Mouse (Mus musculus) hindbrain, embryonic 16.5 days (tissue): ENCODE results near the gene Rasd1. TPM values are rescaled to one million over a fixed set of nuclear protein-coding genes. Genes with fewer than 3 reads are reported as not detected.

ENCODE experiments used
- ATAC-seq: fragments of 200-750 bp; cut with Nextera tagmentation; 2 replicates; pipeline ENCODE4 v1.8.0; 2017; ENCODE audit warnings: moderate TSS enrichment, moderate library complexity
- H3K27ac ChIP-seq: fragments of 300-500 bp; sonication (generic); 2 replicates; pipeline ENCODE4 v1.5.1; 2014; ENCODE audit warnings: low read depth, mild to moderate bottlenecking, control low read depth, low read length, moderate library complexity
- H3K27me3 ChIP-seq: fragments of 300-500 bp; sonication (generic); replicated peaks from 2 replicates; pipeline ENCODE4 v1.6.1; 2014; ENCODE audit warnings: low read length; ENCODE audit not compliant: control insufficient read depth, insufficient read depth
- H3K36me3 ChIP-seq: fragments of 300-500 bp; sonication (generic); 2 replicates; pipeline ENCODE4 v1.6.1; 2014; ENCODE audit warnings: mild to moderate bottlenecking, low read length, moderate library complexity, mixed read lengths; ENCODE audit not compliant: control insufficient read depth, insufficient read depth
- H3K4me1 ChIP-seq: fragments of 300-500 bp; sonication (generic); 2 replicates; pipeline ENCODE4 v1.6.1; 2014; ENCODE audit warnings: low read depth, low read length; ENCODE audit not compliant: control insufficient read depth, insufficient read depth
- H3K4me2 ChIP-seq: fragments of 300-500 bp; sonication (generic); 2 replicates; pipeline ENCODE4 v1.6.1; 2014; ENCODE audit warnings: mild to moderate bottlenecking, low read length, control low read depth, moderate library complexity
- H3K4me3 ChIP-seq: fragments of 300-500 bp; sonication (generic); 2 replicates; pipeline ENCODE4 v1.5.1; 2014; ENCODE audit warnings: mild to moderate bottlenecking, low read length, control low read depth, moderate library complexity
- H3K9ac ChIP-seq: fragments of 300-500 bp; sonication (generic); 2 replicates; pipeline ENCODE4 v1.6.1; 2014; ENCODE audit warnings: low read depth, mild to moderate bottlenecking, control low read depth, low read length, moderate library complexity
- H3K9me3 ChIP-seq: fragments of 300-500 bp; sonication (generic); 2 replicates; pipeline ENCODE4 v1.6.1; 2014; ENCODE audit warnings: mild to moderate bottlenecking, low read length, moderate library complexity; ENCODE audit not compliant: control insufficient read depth
- WGBS: fragments of 180-500 bp; shearing (Covaris S2); extraction: QIAGEN DNeasy Blood & Tissue Kit; methylation state at CpG from one replicate; pipeline ENCODE4 v1.1.7; 2014; 5-methylcytosine and 5-hydroxymethylcytosine counted together
- polyA plus RNA-seq: library from polyadenylated mRNA; unstranded; fragments of >200 nt; fragmentation: Nextera tagmentation; extraction: Ambion mirVana; gene quantifications from 2 replicates; pipeline ENCODE4 v1.2.1, GENCODE M21; 2015

The Rasd1 gene
- polyA plus RNA-seq, 1 experiment from 2014 or later = 1.4 TPM

DNA sequence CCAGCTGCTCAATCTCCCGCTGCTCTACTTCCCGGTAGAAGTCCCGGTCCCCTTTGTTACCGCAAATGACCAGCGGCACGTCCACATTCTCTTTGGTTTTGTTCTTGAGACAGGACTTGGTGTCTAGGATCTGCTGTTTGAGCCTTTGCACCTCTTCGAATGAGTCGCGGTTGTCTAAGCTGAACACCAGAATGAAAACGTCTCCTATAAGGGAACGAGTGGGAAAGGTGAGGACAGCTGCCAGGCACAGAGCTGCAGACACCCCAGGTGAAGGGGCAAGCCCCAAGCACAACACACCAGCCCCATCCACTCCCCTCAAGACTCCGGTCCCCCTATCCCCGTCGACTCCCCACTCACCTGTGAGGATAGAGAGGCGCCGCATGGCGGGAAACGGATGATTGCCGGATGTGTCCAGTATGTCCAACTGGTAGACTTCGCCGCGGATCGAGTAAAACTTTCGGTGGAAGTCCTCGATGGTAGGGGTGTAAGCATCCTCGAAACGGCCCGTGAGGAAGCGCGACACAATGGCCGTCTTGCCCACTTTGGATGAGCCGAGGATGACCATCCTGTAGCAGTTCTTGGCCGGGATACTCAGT lies 483 bp downstream of the Rasd1 start:
- Histone ChIP-seq H3K27me3 (peaks cover 7% of the 10 kb centered on the region), H3K9ac (peak overlapping the region; percentile 55), H3K27ac (no peak overlapping the region), H3K4me1 (peaks cover 22% of the 10 kb centered on the region), H3K4me2 (peak overlapping the region; percentile 83), H3K36me3 (peaks cover 7% of the 10 kb centered on the region; the same call in 1 of the 2 replicates), H3K9me3 (no peaks in the 10 kb centered on the region), H3K4me3 (peak overlapping the region; percentile 41)
- 0 out of 2 replicates have a peak, but pooled peaks have one; percentile 21 for ATAC-seq
- 3% methylated on average over 33 of the region's 33 CpGs for WGBS

DNA sequence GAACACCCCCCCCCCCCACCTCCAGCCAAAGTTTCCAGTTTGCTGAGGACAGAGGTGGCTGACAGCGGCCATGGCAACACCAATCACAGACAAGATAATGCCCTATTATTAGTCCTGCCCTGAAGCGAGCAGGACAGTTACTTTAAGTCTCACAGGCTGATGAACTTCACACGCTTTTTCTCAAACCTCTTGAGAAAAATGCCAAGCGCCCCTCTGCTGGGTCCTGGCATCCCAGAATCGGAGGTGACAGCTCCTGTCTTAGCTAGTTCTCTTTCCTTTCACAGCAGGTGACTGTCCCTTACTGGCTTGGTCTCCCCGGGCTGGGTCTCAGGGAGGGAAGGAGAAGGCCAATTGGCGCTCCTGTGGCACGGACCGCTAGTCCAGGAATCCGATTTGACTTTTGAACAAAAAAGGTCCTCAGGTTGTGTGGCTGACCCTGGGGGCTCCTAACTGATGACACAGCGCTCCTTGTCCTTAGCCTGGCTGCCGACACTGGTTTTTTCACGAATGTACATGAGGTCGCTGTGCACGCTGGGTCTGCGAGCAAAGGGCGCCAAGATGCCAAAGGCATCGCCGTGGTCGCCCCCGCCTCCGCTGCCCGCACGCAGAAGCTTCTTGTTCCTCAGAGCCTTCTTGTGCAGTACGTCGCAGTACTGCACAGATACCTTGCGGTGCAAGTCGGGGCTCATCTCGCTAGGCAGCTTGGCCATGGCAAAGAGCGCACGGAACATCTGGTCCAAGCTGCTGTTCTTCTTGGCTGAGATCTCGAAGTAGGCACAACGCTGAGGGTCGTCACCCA lies 1.2 kb downstream of the Rasd1 start:
- peak overlapping the region; percentile 50 for H3K9ac ChIP-seq
- H3K27ac ChIP-seq = no peak overlapping the region
- 6% methylated on average over 33 of the region's 34 CpGs for WGBS
- peaks cover 7% of the 10 kb centered on the region for H3K27me3 ChIP-seq
- H3K4me2 ChIP-seq = peak overlapping the region; percentile 83
- H3K9me3 ChIP-seq = no peaks in the 10 kb centered on the region
- ATAC-seq = 0 out of 2 replicates have a peak, but pooled peaks have one; percentile 17
- H3K4me3 ChIP-seq = peak overlapping the region; percentile 41
- H3K36me3 ChIP-seq = peaks cover 7% of the 10 kb centered on the region; the same call in 1 of the 2 replicates
- peaks cover 22% of the 10 kb centered on the region for H3K4me1 ChIP-seq

DNA sequence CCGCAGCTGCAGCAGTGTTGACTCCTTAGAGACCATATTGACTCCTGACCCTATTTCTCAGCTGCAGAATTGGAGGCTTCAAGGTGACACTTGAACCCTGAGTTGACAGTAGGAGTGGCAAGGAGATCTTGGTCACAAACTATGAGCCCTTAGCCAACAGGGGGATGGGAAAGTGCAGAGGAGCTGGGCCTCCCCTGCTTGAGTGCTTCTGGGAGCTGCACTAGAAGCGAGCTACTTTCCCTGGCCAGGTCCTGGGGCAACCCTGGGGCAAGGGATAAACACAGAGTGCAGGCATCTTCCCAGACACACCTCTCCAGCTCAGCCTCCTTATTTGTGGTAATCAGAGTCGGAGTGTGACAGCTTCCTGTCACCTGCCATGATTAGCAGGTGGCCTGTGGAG lies 2.2 kb downstream of the Rasd1 start:
- Histone ChIP-seq H3K4me3 (no peak overlapping the region), H3K27ac (no peak overlapping the region), H3K36me3 (peaks cover 7% of the 10 kb centered on the region; the same call in 1 of the 2 replicates), H3K9me3 (no peaks in the 10 kb centered on the region), H3K9ac (no peak overlapping the region), H3K4me1 (peaks cover 22% of the 10 kb centered on the region), H3K27me3 (peaks cover 7% of the 10 kb centered on the region), H3K4me2 (no peak overlapping the region)
- 79% methylated on average over 3 of the region's 3 CpGs for WGBS
- no peak for ATAC-seq

DNA sequence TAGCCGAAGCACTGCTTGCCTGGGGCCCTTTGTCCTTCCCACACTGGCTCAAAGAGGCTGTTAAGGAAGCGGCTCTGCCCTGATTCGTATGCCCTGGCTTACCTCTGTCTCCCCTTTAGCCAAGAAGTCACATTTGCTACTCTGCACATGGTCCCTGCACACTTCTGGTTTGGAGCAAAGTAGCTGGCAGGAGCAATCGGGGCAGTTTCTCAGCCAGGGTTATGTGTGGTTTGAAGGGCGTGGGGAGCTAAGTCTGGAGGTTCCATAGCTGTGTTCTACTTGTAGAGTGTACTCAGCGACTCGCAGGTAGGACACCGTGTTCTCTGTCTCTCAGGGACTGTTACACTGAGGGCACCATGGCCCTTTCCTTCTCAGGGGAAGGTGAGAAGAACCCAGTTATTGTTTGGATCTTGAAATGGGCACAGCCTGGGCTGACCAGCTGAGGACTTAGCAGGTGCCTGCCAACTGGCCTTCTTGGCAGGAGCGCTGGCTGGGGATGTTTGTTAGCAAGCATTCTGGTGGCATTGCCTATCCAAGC lies 3.3 kb downstream of the Rasd1 start:
- Histone ChIP-seq H3K27me3 (peaks cover 7% of the 10 kb centered on the region), H3K9me3 (no peaks in the 10 kb centered on the region), H3K4me3 (no peak overlapping the region), H3K36me3 (peaks cover 7% of the 10 kb centered on the region; the same call in 1 of the 2 replicates), H3K27ac (no peak overlapping the region), H3K9ac (no peak overlapping the region), H3K4me2 (no peak overlapping the region), H3K4me1 (peaks cover 22% of the 10 kb centered on the region)
- no peak for ATAC-seq
- 83% methylated on average over 9 of the region's 9 CpGs for WGBS

DNA sequence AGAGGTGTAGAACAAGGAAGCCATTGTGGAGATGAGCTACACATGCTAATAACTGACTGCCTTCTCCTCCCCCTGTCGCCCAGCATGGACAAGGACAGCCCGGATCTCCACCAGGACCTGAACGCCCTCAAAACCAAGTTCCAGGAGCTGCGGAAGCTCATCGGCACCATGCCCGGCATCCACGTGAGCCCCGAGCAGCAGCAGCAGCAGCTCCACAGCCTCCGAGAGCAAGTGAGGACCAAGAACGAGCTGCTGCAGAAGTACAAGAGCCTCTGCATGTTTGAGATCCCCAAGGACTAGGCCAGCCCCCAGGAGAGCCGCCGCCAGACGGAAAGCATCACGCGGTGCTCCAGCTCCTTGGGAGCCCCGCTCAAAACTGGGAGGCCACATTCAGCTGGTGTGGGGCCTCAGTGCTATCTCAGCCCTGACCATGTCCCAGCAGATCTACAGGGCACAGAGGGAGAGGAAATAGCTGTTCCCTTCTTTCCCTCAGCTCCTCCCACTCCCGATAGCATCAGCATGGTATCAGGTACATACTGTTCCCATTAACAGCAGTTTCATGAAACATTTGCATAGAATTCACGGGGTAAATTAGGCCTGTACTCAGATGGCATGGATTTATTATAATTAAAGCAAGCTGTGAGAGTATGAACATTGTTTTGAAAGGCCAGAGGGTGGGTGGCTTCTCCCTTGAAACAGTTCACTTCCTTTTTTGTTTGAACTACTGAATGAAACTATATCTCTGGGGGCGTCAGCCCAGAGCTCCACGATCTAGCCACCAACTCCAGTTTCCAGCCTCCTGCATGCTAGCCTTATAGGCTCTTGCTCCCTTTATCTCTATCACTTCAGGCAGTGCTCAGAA lies 4.0 kb downstream of the Rasd1 start:
- H3K27ac ChIP-seq = no peak overlapping the region
- no peaks in the 10 kb centered on the region for H3K9me3 ChIP-seq
- H3K9ac ChIP-seq = no peak overlapping the region
- H3K4me1 ChIP-seq = peaks cover 22% of the 10 kb centered on the region
- peaks cover 7% of the 10 kb centered on the region; the same call in 1 of the 2 replicates for H3K36me3 ChIP-seq
- H3K4me3 ChIP-seq = no peak overlapping the region
- no peak overlapping the region for H3K4me2 ChIP-seq
- no peak for ATAC-seq
- WGBS = 89% methylated on average over 20 of the region's 20 CpGs
- peaks cover 7% of the 10 kb centered on the region for H3K27me3 ChIP-seq

DNA sequence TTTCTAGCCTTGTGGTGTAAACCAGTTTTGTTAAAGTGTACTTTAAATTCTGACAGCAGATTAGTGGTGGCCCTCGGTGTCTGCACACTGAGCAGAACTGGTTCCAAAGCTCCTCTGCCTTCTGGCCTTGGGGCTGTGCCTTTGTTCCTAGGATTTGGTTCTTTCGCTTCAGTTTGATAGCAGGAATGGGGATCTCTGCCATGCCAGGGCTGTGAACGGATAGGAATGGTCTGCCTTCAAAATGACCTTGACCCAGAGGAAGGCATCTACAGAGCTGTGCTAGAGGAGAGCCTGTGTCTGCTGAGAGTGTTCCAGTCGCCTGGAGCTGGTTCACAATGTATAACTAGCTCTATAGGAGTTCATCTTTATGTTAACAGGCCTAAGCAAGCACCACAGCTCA lies 5.3 kb downstream of the Rasd1 start:
- no peak overlapping the region for H3K4me3 ChIP-seq
- H3K4me1 ChIP-seq = peaks cover 11% of the 10 kb centered on the region
- H3K36me3 ChIP-seq = peaks cover 7% of the 10 kb centered on the region; the same call in 1 of the 2 replicates
- ATAC-seq = no peak
- H3K27me3 ChIP-seq = peaks cover 3% of the 10 kb centered on the region
- 81% methylated on average over 4 of the region's 4 CpGs for WGBS
- H3K4me2 ChIP-seq = no peak overlapping the region
- H3K9me3 ChIP-seq = no peaks in the 10 kb centered on the region
- H3K9ac ChIP-seq = no peak overlapping the region
- no peak overlapping the region for H3K27ac ChIP-seq

DNA sequence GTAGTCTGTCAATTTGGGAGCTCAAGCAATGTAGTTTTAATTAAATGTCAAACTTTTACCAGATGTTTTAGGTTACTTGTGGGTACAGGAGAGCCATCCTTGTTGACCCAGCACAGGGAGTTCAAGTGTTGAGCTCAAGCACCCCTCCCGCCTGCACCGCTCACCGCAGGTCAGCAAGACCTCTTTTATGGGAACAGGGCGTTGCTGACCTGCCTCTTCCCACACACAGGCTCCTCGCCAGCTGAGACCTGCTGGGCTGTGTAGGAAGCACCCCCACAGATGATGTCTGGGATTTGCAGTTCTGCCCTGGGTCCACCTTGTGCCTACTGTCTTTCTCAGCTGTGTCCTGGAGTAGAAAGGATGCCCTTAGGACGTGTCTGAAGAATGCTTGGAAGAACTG lies 8.0 kb downstream of the Rasd1 start:
- Histone ChIP-seq H3K4me2 (no peak overlapping the region), H3K4me1 (no peaks in the 10 kb centered on the region), H3K9ac (no peak overlapping the region; the same call in 1 of the 2 replicates), H3K27ac (no peak overlapping the region), H3K27me3 (no peaks in the 10 kb centered on the region), H3K9me3 (no peaks in the 10 kb centered on the region), H3K4me3 (no peak overlapping the region), H3K36me3 (peaks cover 7% of the 10 kb centered on the region; the same call in 1 of the 2 replicates)
- 74% methylated on average over 6 of the region's 6 CpGs for WGBS
- no peak for ATAC-seq

DNA sequence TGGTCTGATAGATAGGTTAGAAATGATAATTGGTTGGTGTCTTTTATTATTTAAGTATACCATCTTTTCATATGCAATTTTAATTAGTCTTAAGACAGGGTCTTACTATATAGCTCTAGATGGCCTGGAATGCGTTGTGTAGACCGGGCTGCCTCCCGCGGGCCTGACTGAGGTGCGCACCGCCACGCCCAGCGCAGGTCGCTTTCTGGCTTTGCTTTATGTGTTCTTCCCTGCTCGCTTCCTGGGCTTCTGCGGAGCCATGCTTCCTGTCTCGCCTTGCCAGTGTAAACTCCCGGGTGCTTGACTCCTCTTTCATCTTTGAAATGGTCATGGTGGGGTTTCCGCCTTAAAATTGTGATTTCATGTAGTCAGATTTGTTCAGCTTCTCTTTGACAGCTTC lies 11.9 kb downstream of the Rasd1 start:
- Histone ChIP-seq H3K4me3 (no peak overlapping the region), H3K9ac (no peak overlapping the region), H3K4me1 (peaks cover 8% of the 10 kb centered on the region), H3K27ac (no peak overlapping the region), H3K9me3 (no peaks in the 10 kb centered on the region), H3K36me3 (no peaks in the 10 kb centered on the region), H3K4me2 (no peak overlapping the region), H3K27me3 (no peaks in the 10 kb centered on the region)
- no peak for ATAC-seq
- 83% methylated on average over 14 of the region's 14 CpGs for WGBS
